Mouse (Mus musculus): ENCODE measurements around the gene Drd4.

GRCm38 (mm10) chr7:141339215-141339920 lies 47.6 kb downstream of the Drd4 start:
- no peak for TF ChIP-seq POLR2A (IDR thresholded peaks at IDR 0.05; ENCODE audit: low read depth, low read length)
- no peak for TF ChIP-seq CTCF (IDR thresholded peaks at IDR 0.05; ENCODE audit: extremely low read depth, insufficient read depth, insufficient read length, insufficient replicate concordance)
